Mouse (Mus musculus) CH12.LX (cell line): ENCODE data around the gene Plekha5.

Experiments used
- CTCF ChIP-seq, 2 experiments: IDR thresholded peaks in 1 of 2; conservative IDR thresholded peaks in 1 of 2; 2 replicates each; pipeline ENCODE4 v1.5.1; 2011 to 2012; ENCODE audit warnings: low read depth in 2 of 2, low read length in 2 of 2, improper control_type of control experiment in 1 of 2, inconsistent platforms in 1 of 2, mild to moderate bottlenecking in 1 of 2, moderate library complexity in 1 of 2
- POLR2A ChIP-seq: IDR thresholded peaks from 2 replicates; pipeline ENCODE4 v1.6.1; 2011; ENCODE audit warnings: low read depth, mild to moderate bottlenecking, improper control_type of control experiment, low read length
- SMC3 ChIP-seq: IDR thresholded peaks from 2 replicates; pipeline ENCODE4 v1.6.1; 2011; ENCODE audit warnings: low read depth, low read length, improper control_type of control experiment
- TCF12 ChIP-seq: IDR thresholded peaks from 2 replicates; pipeline ENCODE4 v1.6.1; 2014; ENCODE audit warnings: low read depth, mild to moderate bottlenecking, inconsistent platforms, low read length, improper control_type of control experiment
- UBTF ChIP-seq: IDR thresholded peaks from 2 replicates; pipeline ENCODE4 v1.6.1; 2012; ENCODE audit warnings: low read depth, mild to moderate bottlenecking, inconsistent platforms, low read length, improper control_type of control experiment, moderate library complexity
- USF1 ChIP-seq: IDR thresholded peaks from 2 replicates; pipeline ENCODE4 v1.6.1; 2014; ENCODE audit warnings: low read depth, mild to moderate bottlenecking, inconsistent platforms, low read length, improper control_type of control experiment

DNA sequence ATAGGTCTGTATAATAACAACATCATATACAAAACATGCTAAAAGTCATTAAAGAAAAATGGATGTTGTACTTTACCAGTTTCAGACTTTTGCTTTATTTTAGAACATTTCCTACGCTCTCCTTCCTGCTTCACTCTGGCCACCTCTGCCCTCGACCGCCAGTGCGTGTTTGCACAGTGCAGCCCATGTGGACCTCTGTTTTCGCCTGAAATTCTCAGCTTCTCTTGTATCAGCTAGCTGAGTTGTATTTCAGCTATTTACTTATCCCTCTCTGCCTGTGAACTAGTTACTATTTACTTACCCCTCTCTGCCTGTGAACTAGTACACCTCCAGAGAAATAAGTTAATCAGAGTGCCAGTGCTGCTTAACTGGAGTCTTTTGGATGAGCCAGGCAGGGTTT is 62.8 kb downstream of the Plekha5 start:
- no peak for TF ChIP-seq CTCF (conservative IDR thresholded peaks at IDR 0.05 in 1 of 2, IDR thresholded peaks at IDR 0.05 in 1 of 2; ENCODE audit: low read depth in 2 of 2, low read length in 2 of 2)
- no peak for TF ChIP-seq USF1
- no peak for TF ChIP-seq POLR2A
- no peak for TF ChIP-seq TCF12
- TF ChIP-seq SMC3: no peak
- no peak for TF ChIP-seq UBTF
